ENCODE assay signal across 12 mouse cellular contexts in the genomic region with DNA sequence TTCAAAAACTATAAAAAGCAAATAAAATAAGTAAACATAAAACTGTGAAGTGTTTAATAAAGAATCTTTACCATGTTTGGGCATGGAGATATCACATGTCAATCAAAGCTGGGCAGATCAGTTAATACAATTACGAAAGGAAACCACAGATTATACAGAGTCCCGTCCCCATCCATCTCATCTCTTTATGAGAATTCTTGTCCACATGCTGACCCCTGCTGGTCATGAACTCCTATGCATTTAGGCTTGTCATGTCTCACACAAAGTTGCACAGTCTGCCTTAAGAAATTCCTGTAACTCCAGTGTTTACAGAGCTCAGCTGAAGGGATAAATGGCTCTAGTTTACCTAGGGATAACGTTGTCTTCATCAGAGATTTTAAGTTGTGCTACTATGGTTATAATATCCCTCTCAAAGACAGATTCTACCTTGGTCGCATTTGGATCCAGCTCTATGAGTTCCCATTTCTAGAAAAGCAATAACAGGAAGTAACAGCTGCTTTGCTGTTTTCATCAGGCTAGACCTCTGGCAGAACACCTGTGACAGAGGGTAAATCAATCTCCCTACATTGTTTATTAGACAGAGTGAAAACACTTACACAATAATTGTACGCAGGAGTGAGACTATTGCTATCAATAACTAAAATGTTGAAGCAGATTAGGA.
A peak's percentile ranks its signal among the peaks of the same experiment; 100 is the strongest.
DNase-seq lines count a peak whose midpoint lies in the region; ATAC-seq and TF ChIP-seq lines count a peak whose summit lies in the region.
"Had no signal": no experiment of that assay in that cellular context is flagged by ENCODE, and none has a peak within 500 bp of the region (broad histone marks: within the 10 kb centered on the region; RNA-seq: fewer than 3 reads in every experiment).

No protein-coding gene starts in this region.

- peak; percentile 16 for DNase-seq in kidney, adult 9 months
- no peak for DNase-seq in kidney, postnatal 4 days
- peak; percentile 4 for DNase-seq in MEL (ENCODE audit: low read depth, low spot score)
- peak; percentile 70 for DNase-seq in thymus, adult 2 months
- no peak for DNase-seq in gastrocnemius, postnatal 36 days
- no peak for DNase-seq in urinary bladder, adult 18-20 months (ENCODE audit: low spot score in 2 of 2)
- DNase-seq in midbrain, embryonic 11.5 days (ENCODE audit: low spot score, missing footprints), result no peak
- DNase-seq: heart, postnatal 4 days; liver, embryonic 13.5 days had no signal

- no peak overlapping the region for H3K9ac ChIP-seq in MEL (ENCODE audit: control insufficient read depth, low read depth, low read length, poor library complexity, severe bottlenecking)
- H3K9ac ChIP-seq in midbrain, embryonic 11.5 days (ENCODE audit: low read length), result no peak overlapping the region
- H3K9ac ChIP-seq: liver, embryonic 13.5 days had no signal

- no peaks in the 10 kb centered on the region for H3K27me3 ChIP-seq in MEL (ENCODE audit: control insufficient read depth in 1 of 2, insufficient read depth in 2 of 2, low read length in 2 of 2)
- no peaks in the 10 kb centered on the region for H3K27me3 ChIP-seq in thymus, adult 2 months (ENCODE audit: control insufficient read depth, insufficient read depth, low read length)
- H3K27me3 ChIP-seq in midbrain, embryonic 11.5 days (ENCODE audit: control insufficient read depth, insufficient read depth, low read length), result no peaks in the 10 kb centered on the region
- H3K27me3 ChIP-seq: liver, embryonic 13.5 days had no signal

- no peaks in the 10 kb centered on the region for H3K36me3 ChIP-seq in MEL (ENCODE audit: control insufficient read depth in 1 of 2, insufficient read depth in 2 of 2, low read length in 2 of 2)
- no peaks in the 10 kb centered on the region for H3K36me3 ChIP-seq in thymus, adult 2 months (ENCODE audit: control insufficient read depth, insufficient read depth, low read length)
- no peaks in the 10 kb centered on the region for H3K36me3 ChIP-seq in midbrain, embryonic 11.5 days (ENCODE audit: control insufficient read depth, insufficient read depth, low read length)
- H3K36me3 ChIP-seq: liver, embryonic 13.5 days; midbrain, embryonic 10.5 days had no signal

- TF ChIP-seq POLR2A in MEL (IDR thresholded peaks at IDR 0.05; ENCODE audit: control insufficient read depth in 1 of 2, insufficient read depth in 1 of 2, low read depth in 1 of 2, low read length in 2 of 2, poor library complexity in 1 of 2), result no peak
- TF ChIP-seq POLR2A in thymus, adult 2 months (IDR thresholded peaks at IDR 0.05; ENCODE audit: control insufficient read depth, extremely low read depth, insufficient read depth, low read length, poor library complexity), result no peak

- TF ChIP-seq EP300 in MEL (IDR thresholded peaks at IDR 0.05; ENCODE audit: low read depth in 1 of 2, low read length in 2 of 2), result no peak

- intact Hi-C loops in gastrocnemius, postnatal 36 days (cut with DNase I), result no loop called here

- 36% methylated on average over 5 of the region's 5 CpGs for WGBS in thymus, adult 2 months
- 77% methylated on average over 5 of the region's 5 CpGs for WGBS in midbrain, embryonic 11.5 days

- no peak for TF ChIP-seq RAD21 in MEL (IDR thresholded peaks at IDR 0.05; ENCODE audit: low read depth, low read length)

- no peak overlapping the region for H3K4me2 ChIP-seq in midbrain, embryonic 11.5 days
- H3K4me2 ChIP-seq: liver, embryonic 13.5 days had no signal

- TF ChIP-seq CTCF in MEL (IDR thresholded peaks at IDR 0.05 in 2 of 3, conservative IDR thresholded peaks at IDR 0.05 in 1 of 3; ENCODE audit: control insufficient read depth in 1 of 3, insufficient read depth in 1 of 3, low read depth in 2 of 3, low read length in 3 of 3, poor library complexity in 1 of 3, severe bottlenecking in 1 of 3), result no peak
- no peak for TF ChIP-seq CTCF in thymus, adult 2 months (IDR thresholded peaks at IDR 0.05; ENCODE audit: borderline replicate concordance, control insufficient read depth, extremely low read depth, insufficient read depth, low read length, poor library complexity)

- H3K4me1 ChIP-seq in MEL (ENCODE audit: control insufficient read depth in 1 of 2, insufficient read depth in 2 of 2, low read length in 2 of 2), result no peaks in the 10 kb centered on the region
- H3K4me1 ChIP-seq in thymus, adult 2 months (replicated peaks; ENCODE audit: control insufficient read depth, insufficient read depth, low read length), result no peaks in the 10 kb centered on the region
- no peaks in the 10 kb centered on the region for H3K4me1 ChIP-seq in midbrain, embryonic 11.5 days (ENCODE audit: control insufficient read depth, insufficient read depth, low read length)
- H3K4me1 ChIP-seq: liver, embryonic 13.5 days; midbrain, embryonic 10.5 days had no signal

- H3K4me3 ChIP-seq in MEL (ENCODE audit: control insufficient read depth in 1 of 2, insufficient read depth in 1 of 2, low read depth in 2 of 2, low read length in 2 of 2), result no peak overlapping the region
- no peak overlapping the region for H3K4me3 ChIP-seq in thymus, adult 2 months (ENCODE audit: control insufficient read depth, insufficient read depth, low read length)
- H3K4me3 ChIP-seq in midbrain, embryonic 11.5 days (ENCODE audit: low read depth, low read length), result no peak overlapping the region
- H3K4me3 ChIP-seq: liver, embryonic 13.5 days; midbrain, embryonic 10.5 days had no signal

- no peaks in the 10 kb centered on the region for H3K9me3 ChIP-seq in MEL (replicated peaks; ENCODE audit: insufficient read depth, low read length)
- peaks cover 3% of the 10 kb centered on the region; the same call in 1 of the 2 replicates for H3K9me3 ChIP-seq in midbrain, embryonic 11.5 days (ENCODE audit: control insufficient read depth, low read length)
- H3K9me3 ChIP-seq: liver, embryonic 13.5 days had no signal

- H3K79me2 ChIP-seq in MEL (ENCODE audit: control insufficient read depth, insufficient read depth, low read length, poor library complexity), result no peaks in the 10 kb centered on the region

- no peak overlapping the region for H3K27ac ChIP-seq in MEL (ENCODE audit: control insufficient read depth, low read depth, low read length)
- no peak overlapping the region for H3K27ac ChIP-seq in thymus, adult 2 months (ENCODE audit: control insufficient read depth, insufficient read depth, low read length)
- no peak overlapping the region for H3K27ac ChIP-seq in midbrain, embryonic 11.5 days (ENCODE audit: low read depth, low read length)
- H3K27ac ChIP-seq: kidney, postnatal 0 days; liver, embryonic 13.5 days; midbrain, embryonic 10.5 days had no signal

- ATAC-seq in granulocyte monocyte progenitor cell, adult 5-6 weeks (replicated peaks; ENCODE audit: poor library complexity, severe bottlenecking), result peak; percentile 95
- no peak for ATAC-seq in midbrain, embryonic 11.5 days (ENCODE audit: low FRiP score)

TF ChIP-seq in MEL, 35 proteins besides CTCF, POLR2A, EP300 and RAD21:
- no peak for TF ChIP-seq CHD1 (IDR thresholded peaks at IDR 0.05; ENCODE audit: low read depth, low read length)
- TF ChIP-seq USF2 (IDR thresholded peaks at IDR 0.05; ENCODE audit: borderline replicate concordance in 1 of 2, insufficient read depth in 1 of 2, low read depth in 1 of 2, low read length in 2 of 2), result no peak
- TF ChIP-seq POLR2AphosphoS2 (IDR thresholded peaks at IDR 0.05; ENCODE audit: low read length), result no peak
- TF ChIP-seq MYB (IDR thresholded peaks at IDR 0.05; ENCODE audit: low read depth, low read length), result no peak
- no peak for TF ChIP-seq ETS1 (IDR thresholded peaks at IDR 0.05; ENCODE audit: low read depth, low read length)
- TF ChIP-seq MEF2A (IDR thresholded peaks at IDR 0.05; ENCODE audit: extremely low read depth, insufficient replicate concordance, low read depth, low read length, poor library complexity, severe bottlenecking), result no peak

Comparison
In these comparisons a context has a peak if more than half of its experiments do, and no peak if none do; other contexts are left out.
1. DNase-seq: peak in kidney, adult 9 months (single experiment), MEL (single experiment) and thymus, adult 2 months (single experiment); none in kidney, postnatal 4 days (0 of 2), gastrocnemius, postnatal 36 days (0 of 2), urinary bladder, adult 18-20 months (0 of 2) and midbrain, embryonic 11.5 days (single experiment).